Mouse (Mus musculus) frontal cortex, postnatal 14 days (tissue): ENCODE data around the gene Olfr670.
"Not testable (repeated sequence)": the region's sequence is repeated elsewhere in the genome, so short reads cannot be mapped to it uniquely, and the experiment has no call there.

Experiments
- DNase-seq, 2 experiments: peaks; one replicate each; pipeline ENCODE4 v3.0.0; 2022; ENCODE audit warnings: low spot score in 2 of 2

Olfr670 gene

DNA sequence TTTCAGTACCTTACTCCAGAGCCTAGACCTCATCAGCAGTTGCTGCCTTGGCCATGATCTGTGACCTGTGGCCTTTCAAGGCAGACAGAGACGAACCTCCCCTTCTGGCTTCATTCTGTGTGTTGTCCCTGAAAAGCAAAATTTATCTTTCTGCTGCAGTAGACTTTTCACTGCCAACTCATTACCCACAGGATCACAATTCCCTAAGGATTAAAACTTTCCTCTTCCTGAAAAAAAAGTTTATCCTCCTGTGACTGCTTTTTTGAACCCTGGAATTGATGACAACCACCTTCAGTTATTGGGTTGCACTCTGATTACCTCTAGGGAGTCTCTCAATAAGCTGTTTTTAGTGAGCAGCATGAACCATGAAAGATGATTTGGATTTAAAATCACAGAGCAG is at the start of gene Olfr670:
TSS of gene Olfr670 (minus strand) at position 101 of the 400 bp plus-strand sequence.
- DNase-seq: no peak

DNA sequence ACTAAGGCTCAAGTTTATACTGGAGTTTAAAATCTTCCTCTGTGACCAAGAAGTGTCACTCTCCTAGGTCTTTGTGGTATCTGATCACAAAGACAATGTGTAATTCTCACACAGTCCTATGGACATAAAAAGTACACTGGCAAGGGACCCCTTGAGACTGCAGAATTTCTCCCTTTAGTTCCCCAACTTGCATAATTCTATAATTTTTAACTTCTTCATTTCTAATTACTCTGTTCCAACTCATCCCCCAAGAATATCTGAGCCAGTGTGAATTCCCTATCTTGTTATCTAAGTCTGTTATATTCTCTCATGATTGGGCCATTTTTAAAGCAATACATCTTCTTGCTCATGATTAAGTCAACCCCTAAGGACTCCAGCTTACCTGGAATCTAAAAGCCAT is 39.5 kb upstream of the Olfr670 start, which contains the start of gene Olfr672:
TSS of gene Olfr672 (minus strand) at position 101 of the 400 bp plus-strand sequence.
- no peak for DNase-seq

DNA sequence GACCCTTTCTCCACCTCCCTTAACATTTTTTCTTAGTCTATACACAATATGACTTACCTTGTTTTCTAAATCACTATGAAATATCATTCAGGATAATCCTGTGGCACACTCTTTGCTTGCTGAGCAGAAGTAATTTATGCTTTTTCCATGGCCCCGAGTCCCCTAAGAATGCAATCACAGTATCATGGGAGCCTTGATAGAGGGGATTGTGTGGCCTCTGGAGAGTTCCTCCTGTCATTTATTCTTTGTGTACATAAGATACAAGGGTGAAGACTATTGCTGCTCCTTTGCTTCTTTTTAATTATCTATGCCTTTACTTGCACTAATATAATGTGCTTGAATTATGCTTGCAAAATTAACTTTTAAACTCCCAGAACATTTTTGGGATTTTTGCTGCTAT is 16.6 kb upstream of the Olfr670 start, which contains the start of gene Olfr671:
TSS of gene Olfr671 (minus strand) at position 101 of the 400 bp plus-strand sequence.
- no peak for DNase-seq

DNA sequence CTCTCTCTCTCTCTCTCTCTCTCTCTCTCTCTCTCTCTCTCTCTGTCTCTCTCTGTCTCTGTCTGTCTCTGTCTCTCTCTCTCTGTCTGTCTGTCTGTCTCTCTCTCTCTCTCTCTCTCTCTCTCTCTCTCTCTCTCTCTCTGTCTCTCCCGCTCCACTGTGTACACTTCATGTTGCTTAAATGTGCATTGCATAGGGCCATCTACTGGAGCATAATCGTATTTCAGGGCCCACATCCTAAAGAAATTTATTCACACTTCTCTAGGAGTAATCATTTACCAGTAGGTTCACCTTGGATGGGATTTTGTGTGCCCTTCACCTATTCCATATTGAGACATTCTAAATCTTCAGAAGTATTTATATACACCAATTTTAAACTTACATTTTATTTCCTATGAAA is 10.1 kb upstream of the Olfr670 start:
- not testable (repeated sequence) for DNase-seq

DNA sequence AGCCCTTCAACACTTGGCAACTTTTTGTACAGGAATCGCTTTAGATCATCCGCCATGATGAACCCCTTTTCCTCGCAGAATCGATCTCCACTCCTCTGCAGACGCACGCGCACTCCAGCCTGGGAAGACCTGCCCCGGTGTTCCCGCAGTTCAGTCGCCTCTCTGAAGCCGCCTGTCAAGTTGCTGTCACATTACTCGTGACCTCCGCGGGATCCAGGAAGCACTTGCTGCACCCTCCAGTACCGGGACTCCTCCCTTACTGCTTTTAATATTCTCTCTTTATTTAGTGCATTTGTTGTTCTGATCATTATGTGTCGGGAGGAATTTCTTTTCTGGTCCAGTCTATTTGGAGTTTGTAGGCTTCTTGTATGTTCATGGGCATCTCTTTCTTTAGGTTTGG is 12.2 kb downstream of the Olfr670 start:
- DNase-seq: not testable (repeated sequence)

DNA sequence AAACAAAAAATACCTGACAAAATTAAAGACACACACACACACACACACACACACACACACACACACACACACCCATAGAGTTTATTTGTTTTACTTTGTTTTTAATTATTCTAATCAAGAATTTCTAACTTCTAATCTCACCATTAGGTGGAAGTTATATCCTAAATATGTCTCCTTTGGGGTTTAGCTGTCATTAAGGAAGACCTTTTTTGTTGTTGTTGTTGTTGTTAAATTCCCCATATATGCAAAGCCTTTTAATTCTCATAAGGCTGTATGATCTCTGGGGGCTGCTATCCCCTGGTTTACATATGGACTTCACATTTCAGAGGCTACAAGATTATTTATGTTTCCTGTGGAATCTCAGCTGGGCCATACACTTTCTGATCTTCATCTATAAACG is 28.5 kb downstream of the Olfr670 start, which contains the start of gene Olfr669:
TSS of gene Olfr669 (plus strand) at position 301 of the 400 bp plus-strand sequence.
- DNase-seq: no peak

DNA sequence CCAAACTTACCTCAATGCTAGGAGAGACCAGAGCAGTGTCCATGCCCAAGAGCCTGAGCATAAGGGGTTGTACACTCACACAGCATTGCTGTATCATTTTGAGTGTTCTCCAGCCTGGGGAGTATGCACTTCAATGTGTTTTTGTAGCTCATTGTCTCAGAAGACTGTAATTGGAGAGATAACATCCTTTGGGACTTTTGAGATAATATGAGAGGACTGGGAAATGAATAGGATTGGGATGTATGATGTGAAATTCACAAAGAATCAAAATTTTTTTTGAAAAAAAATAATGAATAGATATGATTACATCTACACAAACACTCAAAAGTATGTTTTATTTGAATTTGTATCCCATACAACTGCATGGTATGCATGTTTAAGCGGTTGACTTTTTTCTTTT is 34.5 kb downstream of the Olfr670 start, which contains the start of gene Olfr668:
TSS of gene Olfr668 (minus strand) at position 101 of the 400 bp plus-strand sequence.
- no peak for DNase-seq

DNA sequence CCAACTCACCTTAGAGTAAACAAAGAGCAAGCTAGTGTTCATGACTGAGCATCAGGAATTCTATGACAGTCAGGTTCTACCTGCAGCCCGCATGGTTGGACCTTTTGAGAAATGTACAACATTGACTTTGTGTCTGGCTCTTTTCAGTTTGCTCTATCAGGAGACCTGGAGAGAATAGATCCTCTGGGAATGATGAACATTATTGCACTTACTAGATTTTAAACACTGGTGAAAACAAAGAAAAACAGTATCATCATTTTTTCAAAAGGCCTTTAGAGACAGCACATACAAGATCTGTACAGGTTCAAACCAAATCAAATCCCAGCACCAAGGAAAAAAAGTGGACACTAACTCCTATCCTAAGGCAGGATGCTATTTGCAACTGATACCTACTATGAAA is 41.0 kb downstream of the Olfr670 start, which contains the start of gene Olfr667:
TSS of gene Olfr667 (minus strand) at position 101 of the 400 bp plus-strand sequence.
- no peak for DNase-seq
